Comparison of ENCODE assay signal across 8 mouse cellular contexts in genomic region chr16:5351890-5352571, GRCm38 (mm10).
DNase-seq lines count a peak whose midpoint lies in the region; ATAC-seq lines count a peak whose summit lies in the region.

No protein-coding gene starts in this region.

- no peak overlapping the region for H3K4me3 ChIP-seq in brown adipose tissue, adult 24 weeks (ENCODE audit: insufficient read depth, low read depth, low read length)
- no peak overlapping the region for H3K4me3 ChIP-seq in hindbrain, embryonic 13.5 days

- 0 out of 2 replicates have a peak, but pooled peaks cover 5% of the 10 kb centered on the region for H3K27me3 ChIP-seq in hindbrain, embryonic 13.5 days

- H3K4me1 ChIP-seq in brown adipose tissue, adult 24 weeks (ENCODE audit: control insufficient read depth, insufficient read depth, insufficient read length, low read length): peaks cover 2% of the 10 kb centered on the region; the same call in 1 of the 2 replicates
- peaks cover 10% of the 10 kb centered on the region; the same call in 1 of the 2 replicates for H3K4me1 ChIP-seq in hindbrain, embryonic 13.5 days (replicated peaks)

- no peaks in the 10 kb centered on the region for H3K9me3 ChIP-seq in hindbrain, embryonic 13.5 days

- H3K27ac ChIP-seq in brown adipose tissue, adult 24 weeks (replicated peaks; ENCODE audit: low read depth, low read length): 0 out of 2 replicates have a peak overlapping the region, but pooled peaks have one; percentile 13
- H3K27ac ChIP-seq in hindbrain, embryonic 13.5 days: no peak overlapping the region

- H3K36me3 ChIP-seq in hindbrain, embryonic 13.5 days: no peaks in the 10 kb centered on the region

- ATAC-seq in hindbrain, embryonic 13.5 days (ENCODE audit: low FRiP score): no peak

- H3K9ac ChIP-seq in hindbrain, embryonic 13.5 days: no peak overlapping the region

- peak; percentile 35 for DNase-seq in adrenal gland, postnatal 10 days
- DNase-seq in adrenal gland, adult 18-20 months (ENCODE audit: low spot score in 2 of 2): no peak
- DNase-seq in liver: peak; percentile 81
- DNase-seq in naive thymus-derived CD4-positive, alpha-beta T cell, adult 2 months (ENCODE audit: low read depth): peak; percentile 87
- peak; percentile 64 to 79 for DNase-seq in thymus, postnatal 36 days
- no peak for DNase-seq in gastrocnemius, adult 8-10 months (ENCODE audit: low spot score in 2 of 2)

- WGBS in hindbrain, embryonic 13.5 days: 7% methylated on average over 18 of the region's 18 CpGs

- H3K4me2 ChIP-seq in hindbrain, embryonic 13.5 days: peak overlapping the region; percentile 32

Comparison
In these comparisons a context has a peak if more than half of its experiments do, and no peak if none do; other contexts are left out.
1. DNase-seq: peak in adrenal gland, postnatal 10 days (single experiment), liver (single experiment), naive thymus-derived CD4-positive, alpha-beta T cell, adult 2 months (single experiment) and thymus, postnatal 36 days (2 of 2); none in adrenal gland, adult 18-20 months (0 of 2) and gastrocnemius, adult 8-10 months (0 of 2).